Mouse (Mus musculus) urinary bladder, postnatal 4 days (tissue): ENCODE data around the gene Ano1.

ENCODE experiments used
- DNase-seq, 2 experiments: peaks; one replicate each; pipeline ENCODE4 v3.0.0; 2021 to 2022; ENCODE audit warnings: low spot score in 2 of 2

Ano1 gene

GRCm38 (mm10) chr7:144636000-144636399 is 115.8 kb downstream of the Ano1 start:
- DNase-seq, result no peak

GRCm38 (mm10) chr7:144634875-144635274 is 116.9 kb downstream of the Ano1 start:
- DNase-seq, result no peak

GRCm38 (mm10) chr7:144634450-144634849 is 117.3 kb downstream of the Ano1 start:
- no peak for DNase-seq

GRCm38 (mm10) chr7:144632321-144632720 is 119.5 kb downstream of the Ano1 start:
- no peak for DNase-seq

GRCm38 (mm10) chr7:144630622-144631021 is 121.2 kb downstream of the Ano1 start:
- DNase-seq, result no peak

GRCm38 (mm10) chr7:144628334-144628915 is 123.3 kb downstream of the Ano1 start:
- no peak for DNase-seq

- no peak for DNase-seq
Observed at GRCm38 (mm10) chr7:144627606-144628333, 124.0 kb downstream of the Ano1 start.

- no peak for DNase-seq
Observed at GRCm38 (mm10) chr7:144626042-144626441, 125.7 kb downstream of the Ano1 start.

GRCm38 (mm10) chr7:144620721-144621681 is 130.8 kb downstream of the Ano1 start:
- DNase-seq, result no peak

GRCm38 (mm10) chr7:144620315-144620714 is 131.5 kb downstream of the Ano1 start:
- DNase-seq, result no peak

GRCm38 (mm10) chr7:144615343-144615742 is 136.4 kb downstream of the Ano1 start:
- no peak for DNase-seq

- no peak for DNase-seq
Observed at GRCm38 (mm10) chr7:144612829-144613228, 138.9 kb downstream of the Ano1 start.

GRCm38 (mm10) chr7:144612351-144612750 is 139.4 kb downstream of the Ano1 start:
- DNase-seq, result no peak

GRCm38 (mm10) chr7:144611595-144611994 is 140.2 kb downstream of the Ano1 start:
- no peak for DNase-seq

- no peak for DNase-seq
Observed at GRCm38 (mm10) chr7:144609568-144609967, 142.2 kb downstream of the Ano1 start.

- DNase-seq, result no peak
Observed at GRCm38 (mm10) chr7:144607862-144608261, 143.9 kb downstream of the Ano1 start.

GRCm38 (mm10) chr7:144604735-144605134 is 147.0 kb downstream of the Ano1 start:
- DNase-seq, result no peak

GRCm38 (mm10) chr7:144604291-144604690 is 147.5 kb downstream of the Ano1 start:
- DNase-seq, result no peak

GRCm38 (mm10) chr7:144600333-144600900 is 151.4 kb downstream of the Ano1 start:
- DNase-seq, result no peak

GRCm38 (mm10) chr7:144589508-144589907 is 162.3 kb downstream of the Ano1 start:
- no peak for DNase-seq

- DNase-seq, result no peak
Observed at GRCm38 (mm10) chr7:144587291-144587690, 164.5 kb downstream of the Ano1 start.

- peak; percentile 63 to 80 for DNase-seq
Observed at GRCm38 (mm10) chr7:144585648-144586047, 166.1 kb downstream of the Ano1 start.
